Mouse (Mus musculus): ENCODE results near the gene Clvs2. TPM values are rescaled to one million over a fixed set of nuclear protein-coding genes. Genes with fewer than 3 reads are reported as not detected.

Clvs2 gene
- 7.3 and 8.1 TPM in 2 replicates for polyA plus RNA-seq (2014; fragmentation: Nextera tagmentation; extraction: Ambion mirVana)

GRCm38 (mm10) chr10:33624131-33624879 is at the start of gene Clvs2:
Gene Clvs2 (minus strand): TSS chr10:33624769.
- H3K27ac ChIP-seq (ENCODE audit: low read depth, low read length), result no peak within 1 kb of the TSS
- no peaks in the 10 kb centered on the region for H3K36me3 ChIP-seq (ENCODE audit: control insufficient read depth, insufficient read depth, low read length)
- peak within 1 kb of the TSS; percentile 72 for H3K9ac ChIP-seq (ENCODE audit: low read length)
- WGBS, result 1% methylated on average over 35 of the region's 37 CpGs
- peak; percentile 81 for ATAC-seq (ENCODE audit: insufficient read depth, low FRiP score, low TSS enrichment)
- peak within 1 kb of the TSS; percentile 73 for H3K4me2 ChIP-seq (ENCODE audit: low read depth)
- peak within 1 kb of the TSS; percentile 45 for H3K4me3 ChIP-seq (ENCODE audit: low read depth, low read length)
- H3K4me1 ChIP-seq (ENCODE audit: control insufficient read depth, insufficient read depth, low read length), result no peaks in the 10 kb centered on the region; the same call in 1 of the 2 replicates
- H3K9me3 ChIP-seq (ENCODE audit: control insufficient read depth, low read length), result no peaks in the 10 kb centered on the region
- DNase-seq (ENCODE audit: low spot score), result peak; percentile 70
- no peaks in the 10 kb centered on the region for H3K27me3 ChIP-seq (ENCODE audit: control insufficient read depth, insufficient read depth, low read length)

GRCm38 (mm10) chr10:33653142-33653541 is 28.6 kb upstream of the Clvs2 start:
- no peaks in the 10 kb centered on the region for H3K27me3 ChIP-seq (ENCODE audit: control insufficient read depth, insufficient read depth, low read length)
- H3K9me3 ChIP-seq (ENCODE audit: control insufficient read depth, low read length), result no peaks in the 10 kb centered on the region
- H3K4me2 ChIP-seq (ENCODE audit: low read depth), result no peak overlapping the region
- ATAC-seq (ENCODE audit: insufficient read depth, low FRiP score, low TSS enrichment), result no peak
- H3K27ac ChIP-seq (ENCODE audit: low read depth, low read length), result no peak overlapping the region
- H3K36me3 ChIP-seq (ENCODE audit: control insufficient read depth, insufficient read depth, low read length), result no peaks in the 10 kb centered on the region
- no peak overlapping the region for H3K9ac ChIP-seq (ENCODE audit: low read length)
- no peaks in the 10 kb centered on the region for H3K4me1 ChIP-seq (ENCODE audit: control insufficient read depth, insufficient read depth, low read length)
- DNase-seq (ENCODE audit: low spot score), result peak; percentile 36
- H3K4me3 ChIP-seq (ENCODE audit: low read depth, low read length), result no peak overlapping the region

- no peaks in the 10 kb centered on the region for H3K9me3 ChIP-seq (ENCODE audit: control insufficient read depth, low read length)
- peak overlapping the region; percentile 72 for H3K9ac ChIP-seq (ENCODE audit: low read length)
- H3K36me3 ChIP-seq (ENCODE audit: control insufficient read depth, insufficient read depth, low read length), result no peaks in the 10 kb centered on the region
- 17% methylated on average over 6 of the region's 6 CpGs for WGBS
- no peak overlapping the region for H3K27ac ChIP-seq (ENCODE audit: low read depth, low read length)
- H3K4me2 ChIP-seq (ENCODE audit: low read depth), result peak overlapping the region; percentile 73
- ATAC-seq (ENCODE audit: insufficient read depth, low FRiP score, low TSS enrichment), result peak; percentile 21
- no peak for DNase-seq (ENCODE audit: low spot score)
- H3K4me1 ChIP-seq (ENCODE audit: control insufficient read depth, insufficient read depth, low read length), result no peaks in the 10 kb centered on the region; the same call in 1 of the 2 replicates
- H3K27me3 ChIP-seq (ENCODE audit: control insufficient read depth, insufficient read depth, low read length), result no peaks in the 10 kb centered on the region
- peak overlapping the region; percentile 45 for H3K4me3 ChIP-seq (ENCODE audit: low read depth, low read length)
Observed at GRCm38 (mm10) chr10:33623577-33623991, 985 bp downstream of the Clvs2 start.

- no peak for DNase-seq (ENCODE audit: low spot score)
- 90% methylated on average over 8 of the region's 8 CpGs for WGBS
- Histone ChIP-seq H3K9me3 (ENCODE audit: control insufficient read depth, low read length) (no peaks in the 10 kb centered on the region), H3K27ac (ENCODE audit: low read depth, low read length) (no peak overlapping the region), H3K27me3 (ENCODE audit: control insufficient read depth, insufficient read depth, low read length) (no peaks in the 10 kb centered on the region), H3K4me2 (ENCODE audit: low read depth) (no peak overlapping the region), H3K36me3 (ENCODE audit: control insufficient read depth, insufficient read depth, low read length) (no peaks in the 10 kb centered on the region), H3K4me1 (ENCODE audit: control insufficient read depth, insufficient read depth, low read length) (no peaks in the 10 kb centered on the region; the same call in 1 of the 2 replicates), H3K9ac (ENCODE audit: low read length) (no peak overlapping the region), H3K4me3 (ENCODE audit: low read depth, low read length) (no peak overlapping the region)
- ATAC-seq (ENCODE audit: insufficient read depth, low FRiP score, low TSS enrichment), result no peak
Observed at GRCm38 (mm10) chr10:33622700-33623099, 1.9 kb downstream of the Clvs2 start.

GRCm38 (mm10) chr10:33616207-33616606 is 8.4 kb downstream of the Clvs2 start:
- no peak for DNase-seq (ENCODE audit: low spot score)
- no peak for ATAC-seq (ENCODE audit: insufficient read depth, low FRiP score, low TSS enrichment)
- Histone ChIP-seq H3K27ac (ENCODE audit: low read depth, low read length) (no peak overlapping the region), H3K4me1 (ENCODE audit: control insufficient read depth, insufficient read depth, low read length) (no peaks in the 10 kb centered on the region), H3K4me2 (ENCODE audit: low read depth) (no peak overlapping the region), H3K4me3 (ENCODE audit: low read depth, low read length) (no peak overlapping the region), H3K9me3 (ENCODE audit: control insufficient read depth, low read length) (no peaks in the 10 kb centered on the region), H3K9ac (ENCODE audit: low read length) (no peak overlapping the region), H3K27me3 (ENCODE audit: control insufficient read depth, insufficient read depth, low read length) (no peaks in the 10 kb centered on the region), H3K36me3 (ENCODE audit: control insufficient read depth, insufficient read depth, low read length) (no peaks in the 10 kb centered on the region)
- 77% methylated on average over 2 of the region's 2 CpGs for WGBS

- no peaks in the 10 kb centered on the region for H3K9me3 ChIP-seq (ENCODE audit: control insufficient read depth, low read length)
- H3K4me3 ChIP-seq (ENCODE audit: low read depth, low read length), result no peak overlapping the region
- H3K4me2 ChIP-seq (ENCODE audit: low read depth), result no peak overlapping the region
- no peak for DNase-seq (ENCODE audit: low spot score)
- H3K27me3 ChIP-seq (ENCODE audit: control insufficient read depth, insufficient read depth, low read length), result no peaks in the 10 kb centered on the region
- H3K36me3 ChIP-seq (ENCODE audit: control insufficient read depth, insufficient read depth, low read length), result no peaks in the 10 kb centered on the region
- H3K4me1 ChIP-seq (ENCODE audit: control insufficient read depth, insufficient read depth, low read length), result no peaks in the 10 kb centered on the region
- 86% methylated on average over 1 of the region's 1 CpGs for WGBS
- no peak for ATAC-seq (ENCODE audit: insufficient read depth, low FRiP score, low TSS enrichment)
- no peak overlapping the region for H3K27ac ChIP-seq (ENCODE audit: low read depth, low read length)
- no peak overlapping the region for H3K9ac ChIP-seq (ENCODE audit: low read length)
Observed at GRCm38 (mm10) chr10:33613197-33613596, 11.4 kb downstream of the Clvs2 start.

- Histone ChIP-seq H3K27ac (ENCODE audit: low read depth, low read length) (no peak overlapping the region), H3K4me2 (ENCODE audit: low read depth) (no peak overlapping the region), H3K9me3 (ENCODE audit: control insufficient read depth, low read length) (no peaks in the 10 kb centered on the region), H3K4me1 (ENCODE audit: control insufficient read depth, insufficient read depth, low read length) (no peaks in the 10 kb centered on the region), H3K4me3 (ENCODE audit: low read depth, low read length) (no peak overlapping the region), H3K9ac (ENCODE audit: low read length) (no peak overlapping the region), H3K36me3 (ENCODE audit: control insufficient read depth, insufficient read depth, low read length) (no peaks in the 10 kb centered on the region), H3K27me3 (ENCODE audit: control insufficient read depth, insufficient read depth, low read length) (no peaks in the 10 kb centered on the region)
- 92% methylated on average over 16 of the region's 16 CpGs for WGBS
- ATAC-seq (ENCODE audit: insufficient read depth, low FRiP score, low TSS enrichment) (no peak), DNase-seq (ENCODE audit: low spot score) (no peak)
Observed at GRCm38 (mm10) chr10:33592732-33593131, 31.8 kb downstream of the Clvs2 start.

GRCm38 (mm10) chr10:33588800-33589199 is 35.8 kb downstream of the Clvs2 start:
- no peak overlapping the region for H3K9ac ChIP-seq (ENCODE audit: low read length)

GRCm38 (mm10) chr10:33587118-33587517 is 37.5 kb downstream of the Clvs2 start:
- Histone ChIP-seq H3K27ac (ENCODE audit: low read depth, low read length) (no peak overlapping the region), H3K36me3 (ENCODE audit: control insufficient read depth, insufficient read depth, low read length) (no peaks in the 10 kb centered on the region), H3K9ac (ENCODE audit: low read length) (no peak overlapping the region), H3K27me3 (ENCODE audit: control insufficient read depth, insufficient read depth, low read length) (no peaks in the 10 kb centered on the region), H3K4me1 (ENCODE audit: control insufficient read depth, insufficient read depth, low read length) (no peaks in the 10 kb centered on the region), H3K4me2 (ENCODE audit: low read depth) (no peak overlapping the region), H3K9me3 (ENCODE audit: control insufficient read depth, low read length) (no peaks in the 10 kb centered on the region), H3K4me3 (ENCODE audit: low read depth, low read length) (no peak overlapping the region)
- DNase-seq (ENCODE audit: low spot score) (no peak), ATAC-seq (ENCODE audit: insufficient read depth, low FRiP score, low TSS enrichment) (no peak)
- WGBS, result 53% methylated on average over 2 of the region's 2 CpGs

More at GRCm38 (mm10) chr10:33588800-33589199, 35.8 kb downstream of the Clvs2 start:
- Histone ChIP-seq H3K9me3 (ENCODE audit: control insufficient read depth, low read length) (no peaks in the 10 kb centered on the region), H3K27me3 (ENCODE audit: control insufficient read depth, insufficient read depth, low read length) (no peaks in the 10 kb centered on the region), H3K4me2 (ENCODE audit: low read depth) (no peak overlapping the region), H3K27ac (ENCODE audit: low read depth, low read length) (no peak overlapping the region), H3K36me3 (ENCODE audit: control insufficient read depth, insufficient read depth, low read length) (no peaks in the 10 kb centered on the region), H3K4me1 (ENCODE audit: control insufficient read depth, insufficient read depth, low read length) (no peaks in the 10 kb centered on the region), H3K4me3 (ENCODE audit: low read depth, low read length) (no peak overlapping the region)
- no peak for DNase-seq (ENCODE audit: low spot score)
- WGBS, result 78% methylated on average over 2 of the region's 2 CpGs
- no peak for ATAC-seq (ENCODE audit: insufficient read depth, low FRiP score, low TSS enrichment)

All from neural tube, embryonic 11.5 days (tissue).